Mouse (Mus musculus) heart, adult 2 months (tissue): ENCODE measurements around the gene Dnajb6.

ENCODE experiments used
- CTCF ChIP-seq: fragments of 200-600 bp; IDR thresholded peaks from 2 replicates; pipeline ENCODE4 v1.8.1; 2022; ENCODE audit warnings: antibody characterized with exemption, mild to moderate bottlenecking, moderate library complexity
- EP300 ChIP-seq: fragments of 200-500 bp; IDR thresholded peaks from 2 replicates; pipeline ENCODE4 v1.6.1; 2011; ENCODE audit warnings: low read depth, low read length, control low read depth; ENCODE audit not compliant: insufficient read depth
- POLR2A ChIP-seq: fragments of 200-500 bp; IDR thresholded peaks from 2 replicates; pipeline ENCODE4 v1.6.1; 2011; ENCODE audit warnings: mild to moderate bottlenecking, low read depth, low read length, control low read depth; ENCODE audit not compliant: insufficient read depth

- TF ChIP-seq CTCF, result no peak
- no peak for TF ChIP-seq EP300
- no peak for TF ChIP-seq POLR2A
Observed at GRCm38 (mm10) chr5:29845038-29845437, 109.5 kb downstream of the Dnajb6 start.
